Mouse (Mus musculus): ENCODE measurements around the gene Amd1. TPM values are rescaled to one million over a fixed set of nuclear protein-coding genes. Genes with fewer than 3 reads are reported as not detected.

Amd1 gene
- polyA plus RNA-seq (2015; fragmentation: Nextera tagmentation; extraction: Ambion mirVana) = 63.0 and 64.7 TPM in 2 replicates

DNA sequence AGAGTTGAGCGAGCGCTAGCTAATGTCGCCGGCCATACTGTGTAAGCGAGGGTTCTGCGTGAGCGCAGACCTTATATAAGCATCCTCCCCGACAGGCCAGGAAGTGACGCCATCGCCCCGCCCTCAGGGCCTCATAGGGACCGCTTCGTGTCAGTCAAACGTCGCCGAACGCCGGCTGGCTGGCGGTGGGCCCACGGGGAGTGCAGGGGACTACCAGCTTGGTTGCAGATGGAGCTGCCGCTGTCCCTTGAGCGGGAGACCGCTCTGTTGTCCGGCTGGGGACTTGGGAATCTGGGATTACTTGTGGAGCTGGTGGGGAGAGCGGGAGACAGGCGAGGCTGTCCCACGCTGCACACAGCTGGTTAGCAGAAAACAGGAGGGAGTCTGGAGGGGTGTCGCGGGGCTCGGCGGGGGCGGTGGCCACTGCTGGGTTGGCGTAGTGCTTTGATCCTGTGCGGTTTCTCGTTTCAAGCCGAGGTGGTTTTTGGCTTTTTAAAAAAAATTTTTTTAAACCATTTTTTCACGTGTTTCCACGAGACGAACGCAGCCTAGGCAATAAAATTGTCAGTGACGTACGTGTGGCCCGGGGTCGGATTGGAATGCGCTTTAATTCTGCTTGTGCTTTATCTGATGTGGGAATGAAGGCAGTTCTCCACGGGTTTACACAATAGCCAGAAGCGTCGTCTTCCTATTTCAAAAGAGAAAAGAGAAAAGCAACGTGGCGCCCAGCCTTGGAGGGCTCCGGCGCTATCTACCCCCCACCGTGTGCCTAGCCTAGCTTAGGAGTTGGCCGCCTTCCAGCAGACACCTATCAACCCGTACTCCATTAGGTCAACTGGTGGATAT lies at the start of gene Amd1:
Gene Amd1, minus strand, starts transcription at position 47 of the 846 bp plus-strand sequence.
- H3K4me1 ChIP-seq (ENCODE audit: control insufficient read depth, insufficient read depth, low read length) = peaks cover 18% of the 10 kb centered on the region
- under 1% methylated on average over 55 of the region's 55 CpGs for WGBS

DNA sequence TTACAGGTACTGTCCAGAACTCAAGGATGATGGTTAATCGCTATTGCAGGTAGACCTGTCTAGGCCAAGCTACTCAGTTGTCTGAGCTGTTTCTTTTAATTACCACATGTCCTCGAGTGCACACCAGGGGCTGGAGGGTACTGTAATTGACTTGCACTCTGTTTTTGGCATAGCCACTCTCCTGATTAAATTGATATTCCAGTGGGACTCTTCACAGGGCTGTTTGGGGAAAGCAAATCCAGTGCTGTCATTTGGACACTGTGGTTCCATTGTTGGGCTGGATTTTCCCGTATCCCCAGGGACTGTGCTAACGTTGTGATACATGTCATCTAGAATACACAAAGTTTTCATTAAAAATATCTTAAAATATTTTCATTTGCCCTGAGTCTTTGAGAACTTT lies 49.2 kb upstream of the Amd1 start:
- Histone ChIP-seq H3K4me3 (replicated peaks; ENCODE audit: low read length) (no peak overlapping the region), H3K27me3 (ENCODE audit: control insufficient read depth, insufficient read depth, low read length) (no peaks in the 10 kb centered on the region), H3K9ac (ENCODE audit: low read length) (peak overlapping the region; percentile 21; the same call in 1 of the 2 replicates), H3K4me1 (ENCODE audit: control insufficient read depth, insufficient read depth, low read length) (peaks cover 10% of the 10 kb centered on the region; the same call in 1 of the 2 replicates), H3K9me3 (replicated peaks; ENCODE audit: control insufficient read depth, low read length) (no peaks in the 10 kb centered on the region), H3K36me3 (ENCODE audit: control insufficient read depth, insufficient read depth, low read length) (no peaks in the 10 kb centered on the region), H3K27ac (ENCODE audit: low read length) (no peak overlapping the region), H3K4me2 (ENCODE audit: low read depth, low read length) (peak overlapping the region; percentile 75)
- no peak for ATAC-seq (ENCODE audit: insufficient read depth, low FRiP score)
- 65% methylated on average over 4 of the region's 4 CpGs for WGBS

More for the DNA sequence above, at the start of gene Amd1:
- Histone ChIP-seq H3K9ac (ENCODE audit: low read length) (peak within 1 kb of the TSS; percentile 98), H3K9me3 (replicated peaks; ENCODE audit: control insufficient read depth, low read length) (0 out of 2 replicates have a peak, but pooled peaks cover 5% of the 10 kb centered on the region), H3K4me3 (replicated peaks; ENCODE audit: low read length) (peak within 1 kb of the TSS; percentile 91), H3K27me3 (ENCODE audit: control insufficient read depth, insufficient read depth, low read length) (no peaks in the 10 kb centered on the region), H3K4me2 (ENCODE audit: low read depth, low read length) (peak within 1 kb of the TSS; percentile 84), H3K36me3 (ENCODE audit: control insufficient read depth, insufficient read depth, low read length) (no peaks in the 10 kb centered on the region), H3K27ac (ENCODE audit: low read length) (peak within 1 kb of the TSS; percentile 99)
- ATAC-seq (ENCODE audit: insufficient read depth, low FRiP score) = peak; percentile 97

DNA sequence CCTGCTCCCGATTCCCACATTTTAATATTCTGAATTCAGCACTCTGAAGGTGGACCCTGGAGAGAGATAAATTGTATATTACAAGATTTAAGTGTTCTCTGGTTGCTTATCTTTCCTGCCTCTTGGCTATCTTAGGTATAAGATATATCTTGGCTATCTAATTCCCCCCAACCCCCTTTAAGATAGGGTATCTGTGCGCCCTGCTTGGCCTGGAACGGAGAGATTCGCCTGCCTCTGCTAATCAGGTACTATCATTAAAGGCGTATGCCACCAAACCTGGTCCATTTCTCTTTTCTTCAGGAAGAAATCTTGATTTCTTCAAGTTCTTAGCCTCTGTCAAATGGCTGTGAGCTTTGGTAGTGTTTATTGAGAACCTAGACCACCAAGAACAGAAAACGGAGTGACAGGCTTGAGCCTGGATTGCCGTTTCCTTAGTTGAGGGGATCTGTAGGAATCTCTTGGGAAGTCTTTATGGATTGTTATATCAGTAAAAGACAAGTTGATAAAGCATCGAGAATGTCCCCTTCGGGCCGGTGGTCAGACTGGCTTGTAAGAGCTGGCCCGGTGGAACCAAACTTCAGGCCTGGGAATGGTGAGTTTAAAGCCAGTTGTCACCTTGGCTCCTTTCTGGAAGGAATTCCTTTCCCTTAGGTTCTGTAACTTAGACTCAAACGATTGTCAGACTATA lies 48.4 kb upstream of the Amd1 start:
- ATAC-seq (ENCODE audit: insufficient read depth, low FRiP score) = no peak
- Histone ChIP-seq H3K27ac (ENCODE audit: low read length) (peak overlapping the region; percentile 95; the same call in 1 of the 2 replicates), H3K9me3 (replicated peaks; ENCODE audit: control insufficient read depth, low read length) (no peaks in the 10 kb centered on the region), H3K4me1 (ENCODE audit: control insufficient read depth, insufficient read depth, low read length) (peaks cover 10% of the 10 kb centered on the region; the same call in 1 of the 2 replicates), H3K27me3 (ENCODE audit: control insufficient read depth, insufficient read depth, low read length) (no peaks in the 10 kb centered on the region), H3K9ac (ENCODE audit: low read length) (peak overlapping the region; percentile 92), H3K4me2 (ENCODE audit: low read depth, low read length) (peak overlapping the region; percentile 75), H3K4me3 (replicated peaks; ENCODE audit: low read length) (peak overlapping the region; percentile 74), H3K36me3 (ENCODE audit: control insufficient read depth, insufficient read depth, low read length) (no peaks in the 10 kb centered on the region)
- WGBS = 47% methylated on average over 12 of the region's 12 CpGs

DNA sequence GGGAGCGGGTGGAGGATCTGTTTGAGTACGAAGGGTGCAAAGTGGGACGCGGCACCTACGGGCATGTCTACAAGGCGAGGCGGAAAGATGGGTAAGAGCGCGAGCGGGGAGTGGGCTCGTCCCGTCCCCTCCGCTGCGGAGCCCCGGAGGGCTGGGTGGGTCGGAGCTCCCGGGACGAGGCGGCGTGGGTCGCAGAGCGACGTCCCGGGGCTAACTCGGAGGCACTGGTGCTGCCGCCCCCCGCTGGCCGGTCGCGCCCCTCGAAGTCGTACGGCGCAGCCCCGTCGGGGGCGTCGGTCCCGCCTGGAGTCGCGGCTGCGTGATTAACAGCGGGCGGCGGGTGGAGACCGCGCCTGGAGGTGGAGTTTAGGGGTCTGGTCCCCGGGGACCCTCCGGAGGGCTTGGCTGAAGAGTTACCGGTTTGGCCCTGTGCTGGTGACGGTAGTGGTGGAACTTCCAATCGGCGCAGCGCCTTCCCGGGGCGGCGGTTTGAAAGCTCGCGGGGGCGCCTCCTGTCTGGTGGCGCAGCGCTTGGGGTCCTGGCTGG lies 47.7 kb upstream of the Amd1 start:
- H3K9me3 ChIP-seq (replicated peaks; ENCODE audit: control insufficient read depth, low read length) = no peaks in the 10 kb centered on the region
- WGBS = under 1% methylated on average over 62 of the region's 62 CpGs
- H3K4me1 ChIP-seq (ENCODE audit: control insufficient read depth, insufficient read depth, low read length) = peaks cover 7% of the 10 kb centered on the region; the same call in 1 of the 2 replicates
- peak; percentile 21 for ATAC-seq (ENCODE audit: insufficient read depth, low FRiP score)
- peak overlapping the region; percentile 92 for H3K9ac ChIP-seq (ENCODE audit: low read length)
- H3K36me3 ChIP-seq (ENCODE audit: control insufficient read depth, insufficient read depth, low read length) = no peaks in the 10 kb centered on the region
- H3K4me2 ChIP-seq (ENCODE audit: low read depth, low read length) = peak overlapping the region; percentile 75
- no peaks in the 10 kb centered on the region for H3K27me3 ChIP-seq (ENCODE audit: control insufficient read depth, insufficient read depth, low read length)
- H3K4me3 ChIP-seq (replicated peaks; ENCODE audit: low read length) = peak overlapping the region; percentile 74
- peak overlapping the region; percentile 95 for H3K27ac ChIP-seq (ENCODE audit: low read length)

DNA sequence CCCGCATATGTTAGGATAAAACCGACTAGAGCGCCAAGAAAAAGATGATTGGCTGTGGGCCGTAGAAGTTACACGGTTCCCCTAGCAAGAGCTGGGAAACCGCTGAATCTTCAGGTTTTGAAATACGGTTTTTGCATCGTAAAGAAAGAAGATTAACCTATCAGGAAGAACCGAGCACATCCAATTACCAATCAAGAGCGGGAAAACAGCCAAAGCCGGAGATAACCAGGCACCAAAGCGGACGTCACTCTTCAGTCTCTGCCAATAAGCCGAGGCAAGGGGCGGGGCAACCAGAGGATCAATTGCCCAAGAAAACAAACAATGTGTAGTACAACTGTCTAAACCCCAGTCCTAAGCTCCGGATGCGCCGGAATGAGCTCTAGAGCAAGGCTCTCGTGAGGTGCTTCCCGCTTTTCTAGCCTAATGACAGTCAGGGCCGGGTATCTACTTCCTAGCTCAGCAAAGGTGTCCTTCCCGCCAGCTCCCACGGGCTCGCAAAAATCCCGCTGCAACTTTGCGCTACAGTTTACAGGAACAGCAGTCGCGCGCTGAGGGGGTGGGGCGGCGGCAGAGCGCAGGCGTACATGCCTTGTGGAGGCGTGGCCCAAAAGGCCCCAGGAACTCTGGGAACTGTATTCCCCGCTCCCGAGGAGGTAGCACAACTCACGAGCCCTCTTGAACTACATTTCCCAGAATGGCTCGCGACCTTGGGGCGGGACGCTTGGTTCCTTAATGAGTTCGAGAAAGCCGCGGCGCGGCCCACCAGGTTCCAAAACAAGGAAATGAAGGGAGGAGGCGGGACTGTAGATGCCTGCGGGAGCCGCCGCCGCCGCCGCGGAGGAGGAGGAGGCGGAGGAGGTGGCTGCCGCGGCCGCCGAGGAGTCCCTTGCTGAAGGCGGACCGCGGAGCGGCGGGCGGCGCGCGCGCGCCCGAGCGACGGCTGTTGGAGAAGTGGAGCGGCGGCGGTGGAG lies 46.9 kb upstream of the Amd1 start:
- peak overlapping the region; percentile 98 for H3K27ac ChIP-seq (ENCODE audit: low read length)

DNA sequence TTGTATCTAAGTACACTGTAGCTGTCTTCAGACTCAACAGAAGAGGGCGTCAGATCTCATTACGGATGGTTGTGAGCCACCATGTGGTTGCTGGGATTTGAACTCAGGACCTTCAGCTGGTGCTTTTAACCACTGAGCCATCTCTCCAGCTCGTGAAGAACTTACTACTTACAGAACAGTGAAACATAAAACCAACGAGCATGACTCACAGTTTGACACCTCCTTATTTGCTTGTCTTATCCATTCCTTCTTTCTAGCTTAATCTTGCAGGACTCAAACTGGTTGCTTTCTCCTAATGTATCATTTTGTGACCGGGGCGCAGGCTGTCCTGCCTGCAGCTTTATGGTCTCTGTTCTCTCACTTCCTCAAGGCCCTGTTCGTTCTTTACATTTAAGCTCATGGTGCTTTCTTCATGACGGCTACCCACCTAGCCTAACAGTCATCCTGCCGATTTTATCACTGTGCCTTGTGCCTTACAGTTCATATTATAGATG lies 45.5 kb upstream of the Amd1 start:
- H3K36me3 ChIP-seq (ENCODE audit: control insufficient read depth, insufficient read depth, low read length) = no peaks in the 10 kb centered on the region
- no peaks in the 10 kb centered on the region for H3K9me3 ChIP-seq (replicated peaks; ENCODE audit: control insufficient read depth, low read length)
- no peak for ATAC-seq (ENCODE audit: insufficient read depth, low FRiP score)
- H3K27me3 ChIP-seq (ENCODE audit: control insufficient read depth, insufficient read depth, low read length) = no peaks in the 10 kb centered on the region
- peaks cover 7% of the 10 kb centered on the region; the same call in 1 of the 2 replicates for H3K4me1 ChIP-seq (ENCODE audit: control insufficient read depth, insufficient read depth, low read length)
- H3K9ac ChIP-seq (ENCODE audit: low read length) = no peak overlapping the region
- peak overlapping the region; percentile 67 for H3K4me2 ChIP-seq (ENCODE audit: low read depth, low read length)
- 0 out of 2 replicates have a peak overlapping the region, but pooled peaks have one; percentile 74 for H3K4me3 ChIP-seq (replicated peaks; ENCODE audit: low read length)
- WGBS = 55% methylated on average over 9 of the region's 9 CpGs
- peak overlapping the region; percentile 25; the same call in 1 of the 2 replicates for H3K27ac ChIP-seq (ENCODE audit: low read length)

More for the DNA sequence above, 46.9 kb upstream of the Amd1 start:
- no peaks in the 10 kb centered on the region for H3K9me3 ChIP-seq (replicated peaks; ENCODE audit: control insufficient read depth, low read length)
- WGBS = under 1% methylated on average over 60 of the region's 76 CpGs
- H3K36me3 ChIP-seq (ENCODE audit: control insufficient read depth, insufficient read depth, low read length) = no peaks in the 10 kb centered on the region
- H3K9ac ChIP-seq (ENCODE audit: low read length) = peak overlapping the region; percentile 92
- ATAC-seq (ENCODE audit: insufficient read depth, low FRiP score) = peak; percentile 98
- no peaks in the 10 kb centered on the region for H3K27me3 ChIP-seq (ENCODE audit: control insufficient read depth, insufficient read depth, low read length)
- peak overlapping the region; percentile 74 for H3K4me3 ChIP-seq (replicated peaks; ENCODE audit: low read length)
- H3K4me2 ChIP-seq (ENCODE audit: low read depth, low read length) = peak overlapping the region; percentile 75
- H3K4me1 ChIP-seq (ENCODE audit: control insufficient read depth, insufficient read depth, low read length) = peaks cover 7% of the 10 kb centered on the region; the same call in 1 of the 2 replicates

DNA sequence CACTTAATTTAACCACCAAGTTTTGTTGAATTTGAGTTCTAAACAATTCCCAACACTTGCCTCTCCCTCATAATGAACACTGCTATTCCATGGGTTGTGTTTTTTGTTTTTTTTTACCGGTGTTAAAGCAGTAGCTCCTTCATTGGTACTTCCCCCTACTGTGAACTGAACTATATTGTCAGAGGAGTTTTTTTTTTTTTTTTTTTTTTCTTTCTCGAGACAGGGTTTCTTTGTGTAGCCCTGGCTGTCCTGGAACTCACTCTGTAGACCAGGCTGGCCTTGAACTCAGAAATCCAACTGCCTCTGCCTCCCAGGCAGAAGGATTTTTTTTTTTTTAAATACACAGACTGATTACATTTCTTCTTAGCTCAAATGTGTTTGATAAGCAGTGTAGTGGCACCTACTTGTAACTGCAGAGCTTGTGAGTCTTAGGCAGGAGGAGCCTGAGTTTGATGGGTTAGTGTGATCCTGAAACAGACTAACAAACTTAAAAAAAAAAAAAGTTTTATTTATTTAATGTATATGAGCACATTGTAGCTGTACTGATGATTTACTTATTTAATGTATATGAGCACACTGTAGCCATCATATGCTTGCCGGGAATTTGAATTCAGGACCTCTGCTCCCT lies 44.9 kb upstream of the Amd1 start:
- Histone ChIP-seq H3K4me2 (ENCODE audit: low read depth, low read length) (no peak overlapping the region), H3K9ac (ENCODE audit: low read length) (no peak overlapping the region), H3K27ac (ENCODE audit: low read length) (no peak overlapping the region), H3K36me3 (ENCODE audit: control insufficient read depth, insufficient read depth, low read length) (no peaks in the 10 kb centered on the region), H3K27me3 (ENCODE audit: control insufficient read depth, insufficient read depth, low read length) (no peaks in the 10 kb centered on the region), H3K9me3 (replicated peaks; ENCODE audit: control insufficient read depth, low read length) (no peaks in the 10 kb centered on the region), H3K4me1 (ENCODE audit: control insufficient read depth, insufficient read depth, low read length) (peaks cover 7% of the 10 kb centered on the region; the same call in 1 of the 2 replicates), H3K4me3 (replicated peaks; ENCODE audit: low read length) (no peak overlapping the region)
- 81% methylated on average over 3 of the region's 3 CpGs for WGBS
- ATAC-seq (ENCODE audit: insufficient read depth, low FRiP score) = no peak

DNA sequence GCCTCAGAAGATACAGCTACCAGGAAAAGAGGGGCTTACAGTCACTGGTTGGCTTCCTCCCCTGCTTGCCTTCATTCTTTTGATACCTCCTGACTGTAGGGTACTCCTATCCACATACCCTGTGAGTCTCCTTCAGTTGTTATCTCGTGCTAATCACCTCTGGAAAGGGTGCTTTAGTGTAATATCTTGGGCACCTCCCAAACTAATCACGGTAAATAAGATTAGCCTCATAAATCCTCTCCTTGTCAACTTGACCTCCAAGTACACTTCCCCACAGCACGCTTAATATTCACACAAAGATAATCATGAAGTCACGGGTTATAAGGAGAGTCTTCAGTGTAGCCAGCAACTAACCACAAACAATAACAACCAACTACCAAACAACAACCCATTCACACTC lies 40.0 kb upstream of the Amd1 start:
- Histone ChIP-seq H3K4me3 (replicated peaks; ENCODE audit: low read length) (no peak overlapping the region), H3K4me1 (ENCODE audit: control insufficient read depth, insufficient read depth, low read length) (0 out of 2 replicates have a peak, but pooled peaks cover 2% of the 10 kb centered on the region), H3K36me3 (ENCODE audit: control insufficient read depth, insufficient read depth, low read length) (no peaks in the 10 kb centered on the region), H3K9ac (ENCODE audit: low read length) (no peak overlapping the region), H3K9me3 (replicated peaks; ENCODE audit: control insufficient read depth, low read length) (no peaks in the 10 kb centered on the region), H3K27me3 (ENCODE audit: control insufficient read depth, insufficient read depth, low read length) (no peaks in the 10 kb centered on the region), H3K4me2 (ENCODE audit: low read depth, low read length) (no peak overlapping the region), H3K27ac (ENCODE audit: low read length) (no peak overlapping the region)
- 55% methylated on average over 4 of the region's 4 CpGs for WGBS
- ATAC-seq (ENCODE audit: insufficient read depth, low FRiP score) = no peak
